Mouse (Mus musculus): ENCODE measurements around the gene Gdf15. TPM values are rescaled to one million over a fixed set of nuclear protein-coding genes. Genes with fewer than 3 reads are reported as not detected.

Gene Gdf15
- 11.2 and 17.8 TPM in 2 replicates for polyA plus RNA-seq (2012; rRNA removed)

DNA sequence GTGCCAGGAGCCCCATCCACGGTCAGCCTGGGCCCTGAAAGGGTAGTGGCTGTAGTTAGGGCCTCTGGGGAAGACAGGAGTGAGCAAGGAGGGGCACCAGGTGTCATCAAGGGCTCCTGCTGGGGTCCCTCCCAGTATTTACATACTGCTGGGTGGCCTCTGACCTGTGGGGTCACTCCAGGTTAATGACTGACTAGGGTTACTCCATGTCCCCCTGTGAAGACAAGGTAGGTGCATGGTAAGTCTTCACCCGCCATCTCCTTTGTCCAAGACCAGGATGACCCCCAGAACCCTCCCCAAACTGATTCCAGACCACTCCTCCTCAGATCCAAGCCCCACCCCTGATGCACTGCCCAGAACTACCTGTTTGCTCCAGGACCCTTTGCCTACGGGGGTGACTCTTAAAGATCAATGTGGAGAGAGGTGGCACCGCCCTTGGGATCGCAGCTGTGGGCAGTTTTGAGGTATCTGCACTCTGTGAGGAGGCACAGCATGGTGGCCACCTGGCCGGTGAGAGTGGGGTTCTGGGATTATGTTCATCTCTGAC, at the start of gene Gdf15:
Gene Gdf15, minus strand, starts transcription at position 111 of the 547 bp plus-strand sequence.
- H3K27ac ChIP-seq (ENCODE audit: insufficient read depth, low read depth, low read length) = peak within 1 kb of the TSS; percentile 70
- no peaks in the 10 kb centered on the region for H3K27me3 ChIP-seq (replicated peaks; ENCODE audit: control insufficient read depth, insufficient read depth, low read length)
- H3K4me1 ChIP-seq (ENCODE audit: control insufficient read depth, insufficient read depth, low read length) = peaks cover 51% of the 10 kb centered on the region
- TF ChIP-seq POLR2A (IDR thresholded peaks at IDR 0.05; ENCODE audit: low read depth, low read length) (no peak), CTCF (conservative IDR thresholded peaks at IDR 0.05; ENCODE audit: insufficient read depth, insufficient read length, low read depth, low read length) (no peak)
- DNase-seq = no peak
- no peaks in the 10 kb centered on the region for H3K36me3 ChIP-seq (ENCODE audit: control insufficient read depth, insufficient read depth, low read length)
- peak within 1 kb of the TSS; percentile 63 for H3K4me3 ChIP-seq (ENCODE audit: insufficient read depth, low read depth, low read length)
- 85% methylated on average over 6 of the region's 6 CpGs for WGBS

DNA sequence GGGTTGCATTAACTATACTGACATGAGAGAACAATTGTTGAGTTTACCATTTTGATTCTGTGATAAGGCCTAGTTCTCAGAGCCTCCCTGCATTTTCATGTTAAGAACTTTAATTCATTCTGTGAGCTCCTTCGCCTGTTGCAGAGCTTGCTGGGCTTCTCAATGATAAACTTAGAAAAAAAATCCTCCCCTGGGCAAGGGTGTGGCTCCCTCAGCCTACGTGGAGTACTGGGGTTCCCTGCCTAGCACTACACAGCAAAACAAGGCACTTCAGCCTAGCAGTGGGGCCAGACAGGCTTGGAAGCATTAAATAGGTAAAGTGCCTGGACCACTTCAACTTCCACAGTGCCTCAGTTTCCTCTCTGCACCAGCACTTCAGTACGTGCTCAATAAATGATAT, 49.2 kb upstream of the Gdf15 start:
- TF ChIP-seq POLR2A (IDR thresholded peaks at IDR 0.05; ENCODE audit: low read depth, low read length) (no peak), CTCF (conservative IDR thresholded peaks at IDR 0.05; ENCODE audit: insufficient read depth, insufficient read length, low read depth, low read length) (no peak)
- DNase-seq = no peak
- Histone ChIP-seq H3K27me3 (replicated peaks; ENCODE audit: control insufficient read depth, insufficient read depth, low read length) (no peaks in the 10 kb centered on the region), H3K36me3 (ENCODE audit: control insufficient read depth, insufficient read depth, low read length) (no peaks in the 10 kb centered on the region), H3K4me1 (ENCODE audit: control insufficient read depth, insufficient read depth, low read length) (peaks cover 29% of the 10 kb centered on the region), H3K27ac (ENCODE audit: insufficient read depth, low read depth, low read length) (no peak overlapping the region), H3K4me3 (ENCODE audit: insufficient read depth, low read depth, low read length) (no peak overlapping the region)
- WGBS = 87% methylated on average over 3 of the region's 3 CpGs

DNA sequence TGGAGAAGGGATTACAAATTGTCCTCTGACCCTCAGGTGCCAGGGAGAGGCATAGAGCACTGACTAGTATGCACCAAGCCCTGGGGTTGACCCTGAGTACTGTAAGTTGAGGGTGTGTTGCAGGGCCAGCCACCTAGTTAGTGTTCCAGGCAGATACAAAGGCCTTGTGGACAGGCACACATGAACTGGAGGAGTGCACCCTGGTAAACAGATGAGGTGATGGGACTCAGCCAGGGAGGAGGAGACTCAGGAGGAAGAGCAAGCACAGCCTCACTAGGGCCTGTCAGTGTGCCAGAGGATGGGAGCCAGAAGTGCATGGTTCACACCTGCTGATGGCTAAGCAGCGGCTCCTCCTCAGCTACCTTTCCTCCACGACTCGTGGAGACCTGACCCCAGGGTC, 47.8 kb upstream of the Gdf15 start:
- TF ChIP-seq CTCF (conservative IDR thresholded peaks at IDR 0.05; ENCODE audit: insufficient read depth, insufficient read length, low read depth, low read length) = no peak
- no peak for TF ChIP-seq POLR2A (IDR thresholded peaks at IDR 0.05; ENCODE audit: low read depth, low read length)
- H3K27me3 ChIP-seq (replicated peaks; ENCODE audit: control insufficient read depth, insufficient read depth, low read length) = no peaks in the 10 kb centered on the region
- peak; percentile 95 for DNase-seq

DNA sequence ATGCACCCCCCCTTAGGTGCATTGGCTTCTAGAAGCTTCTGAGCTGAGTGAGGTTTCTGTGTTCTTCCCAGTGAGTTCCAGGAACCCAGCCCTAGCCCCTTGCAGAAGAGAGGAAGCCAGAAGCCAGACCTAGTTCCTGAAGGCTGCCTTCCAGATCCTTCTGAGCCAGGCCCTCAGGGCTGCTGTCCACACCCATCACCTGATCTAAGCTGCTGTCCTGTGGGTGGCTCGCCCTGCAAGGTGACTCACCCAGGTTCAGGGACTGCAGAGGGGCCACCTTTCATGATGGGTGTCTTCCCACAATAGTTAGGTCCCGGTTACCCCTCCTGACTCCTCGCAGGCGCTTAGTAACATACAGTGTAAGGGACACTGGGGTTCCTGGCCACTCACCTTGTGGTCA, 47.1 kb upstream of the Gdf15 start:
- Histone ChIP-seq H3K4me1 (ENCODE audit: control insufficient read depth, insufficient read depth, low read length) (peaks cover 37% of the 10 kb centered on the region), H3K36me3 (ENCODE audit: control insufficient read depth, insufficient read depth, low read length) (no peaks in the 10 kb centered on the region), H3K27ac (ENCODE audit: insufficient read depth, low read depth, low read length) (peak overlapping the region; percentile 57), H3K27me3 (replicated peaks; ENCODE audit: control insufficient read depth, insufficient read depth, low read length) (no peaks in the 10 kb centered on the region), H3K4me3 (ENCODE audit: insufficient read depth, low read depth, low read length) (no peak overlapping the region)
- WGBS = 86% methylated on average over 4 of the region's 4 CpGs
- TF ChIP-seq POLR2A (IDR thresholded peaks at IDR 0.05; ENCODE audit: low read depth, low read length) (no peak), CTCF (conservative IDR thresholded peaks at IDR 0.05; ENCODE audit: insufficient read depth, insufficient read length, low read depth, low read length) (no peak)
- peak; percentile 32 for DNase-seq

More for the DNA sequence above, 47.8 kb upstream of the Gdf15 start:
- H3K4me3 ChIP-seq (ENCODE audit: insufficient read depth, low read depth, low read length) = no peak overlapping the region
- no peaks in the 10 kb centered on the region for H3K36me3 ChIP-seq (ENCODE audit: control insufficient read depth, insufficient read depth, low read length)
- H3K4me1 ChIP-seq (ENCODE audit: control insufficient read depth, insufficient read depth, low read length) = peaks cover 30% of the 10 kb centered on the region
- 51% methylated on average over 3 of the region's 3 CpGs for WGBS
- H3K27ac ChIP-seq (ENCODE audit: insufficient read depth, low read depth, low read length) = peak overlapping the region; percentile 57

DNA sequence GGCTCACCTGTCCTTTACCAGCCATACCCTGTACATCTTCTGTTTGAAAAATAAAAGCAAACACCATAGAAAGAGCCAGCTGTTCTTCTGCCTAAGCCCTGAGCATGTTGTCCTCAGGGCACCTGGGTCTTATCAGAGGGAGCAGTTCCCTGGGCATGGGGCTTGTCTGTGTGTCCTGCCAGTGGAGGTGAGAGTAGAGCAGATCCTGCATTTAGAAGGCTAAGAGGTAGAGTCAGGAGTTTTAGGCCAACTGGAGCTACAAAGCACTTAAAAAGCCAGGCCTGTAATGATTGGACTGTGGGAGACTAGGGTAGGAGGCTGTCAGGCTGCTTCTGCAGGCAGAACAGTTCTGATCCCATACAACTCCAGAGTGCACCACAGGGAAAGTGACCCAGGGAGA, 46.4 kb upstream of the Gdf15 start:
- Histone ChIP-seq H3K4me3 (ENCODE audit: insufficient read depth, low read depth, low read length) (no peak overlapping the region), H3K27me3 (replicated peaks; ENCODE audit: control insufficient read depth, insufficient read depth, low read length) (no peaks in the 10 kb centered on the region), H3K36me3 (ENCODE audit: control insufficient read depth, insufficient read depth, low read length) (no peaks in the 10 kb centered on the region), H3K4me1 (ENCODE audit: control insufficient read depth, insufficient read depth, low read length) (peaks cover 44% of the 10 kb centered on the region), H3K27ac (ENCODE audit: insufficient read depth, low read depth, low read length) (no peak overlapping the region)
- no peak for DNase-seq
- TF ChIP-seq CTCF (conservative IDR thresholded peaks at IDR 0.05; ENCODE audit: insufficient read depth, insufficient read length, low read depth, low read length) = no peak

DNA sequence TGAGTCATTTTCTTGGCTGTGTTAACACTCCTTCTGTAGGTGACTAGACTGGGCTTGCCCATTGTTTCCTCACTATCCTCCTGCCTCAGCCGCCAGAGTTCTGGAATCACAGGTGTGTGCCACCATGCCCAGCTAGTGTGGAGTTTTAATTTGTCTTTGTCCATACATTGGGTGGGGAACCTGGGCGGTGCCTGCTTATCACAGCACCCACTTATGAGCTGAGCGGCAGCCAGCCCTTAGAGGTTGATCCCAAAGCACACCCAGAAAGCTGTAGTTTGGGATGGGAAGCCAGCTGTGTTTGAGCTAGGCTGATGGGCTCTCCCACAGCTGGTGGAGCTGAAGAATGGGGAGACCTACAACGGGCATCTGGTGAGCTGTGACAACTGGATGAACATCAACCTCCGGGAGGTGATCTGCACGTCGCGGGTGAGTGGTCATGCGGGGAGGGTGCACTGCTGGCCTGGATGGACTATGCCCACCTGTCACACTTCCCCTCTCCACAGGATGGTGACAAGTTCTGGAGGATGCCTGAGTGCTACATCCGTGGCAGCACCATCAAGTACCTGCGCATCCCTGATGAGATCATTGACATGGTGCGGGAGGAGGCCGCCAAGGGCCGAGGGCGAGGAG, 45.3 kb upstream of the Gdf15 start:
- 63% methylated on average over 15 of the region's 15 CpGs for WGBS
- Histone ChIP-seq H3K27me3 (replicated peaks; ENCODE audit: control insufficient read depth, insufficient read depth, low read length) (no peaks in the 10 kb centered on the region), H3K4me3 (ENCODE audit: insufficient read depth, low read depth, low read length) (no peak overlapping the region), H3K4me1 (ENCODE audit: control insufficient read depth, insufficient read depth, low read length) (peaks cover 46% of the 10 kb centered on the region), H3K36me3 (ENCODE audit: control insufficient read depth, insufficient read depth, low read length) (no peaks in the 10 kb centered on the region), H3K27ac (ENCODE audit: insufficient read depth, low read depth, low read length) (peak overlapping the region; percentile 18; the same call in 1 of the 2 replicates)
- peak; percentile 87 for DNase-seq
- TF ChIP-seq CTCF (conservative IDR thresholded peaks at IDR 0.05; ENCODE audit: insufficient read depth, insufficient read length, low read depth, low read length) = no peak
- TF ChIP-seq POLR2A (IDR thresholded peaks at IDR 0.05; ENCODE audit: low read depth, low read length) = no peak

DNA sequence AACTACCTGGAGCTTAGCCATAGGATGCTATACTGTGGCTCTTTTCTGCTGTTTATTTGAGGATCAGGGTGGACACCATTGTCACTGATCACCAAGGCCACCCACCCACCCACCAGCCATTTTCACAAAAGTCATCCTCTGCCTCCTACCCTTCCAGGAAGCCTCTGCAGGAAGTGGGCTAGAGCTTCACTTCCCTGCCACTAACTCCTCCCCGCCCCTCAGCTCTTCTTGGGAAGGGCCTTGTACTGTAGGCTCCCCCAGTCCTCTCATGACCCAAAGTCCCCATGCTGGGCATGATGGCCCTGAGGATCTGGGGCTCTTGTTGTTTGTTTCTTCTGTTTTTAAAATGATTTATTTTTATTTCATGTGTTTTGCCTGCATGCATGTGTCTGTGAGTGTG, 43.1 kb upstream of the Gdf15 start:
- Histone ChIP-seq H3K4me1 (ENCODE audit: control insufficient read depth, insufficient read depth, low read length) (peaks cover 45% of the 10 kb centered on the region), H3K27me3 (replicated peaks; ENCODE audit: control insufficient read depth, insufficient read depth, low read length) (no peaks in the 10 kb centered on the region), H3K36me3 (ENCODE audit: control insufficient read depth, insufficient read depth, low read length) (no peaks in the 10 kb centered on the region), H3K4me3 (ENCODE audit: insufficient read depth, low read depth, low read length) (no peak overlapping the region), H3K27ac (ENCODE audit: insufficient read depth, low read depth, low read length) (peak overlapping the region; percentile 96)
- no peak for DNase-seq
- WGBS = 76% methylated on average over 1 of the region's 1 CpGs
- TF ChIP-seq CTCF (conservative IDR thresholded peaks at IDR 0.05; ENCODE audit: insufficient read depth, insufficient read length, low read depth, low read length) (no peak), POLR2A (IDR thresholded peaks at IDR 0.05; ENCODE audit: low read depth, low read length) (no peak)
